Mouse (Mus musculus) forebrain, postnatal 0 days (tissue): ENCODE results near the gene Ahcyl1. TPM values are rescaled to one million over a fixed set of nuclear protein-coding genes. Genes with fewer than 3 reads are reported as not detected.
"Not testable (repeated sequence)": the region's sequence is repeated elsewhere in the genome, so short reads cannot be mapped to it uniquely, and the experiment has no call there.

Experiments
- ATAC-seq: fragments of 200-750 bp; cut with Nextera tagmentation; 2 replicates; pipeline ENCODE4 v1.8.0; 2017; ENCODE audit warnings: mild to moderate bottlenecking, moderate library complexity
- DNase-seq: peaks from one replicate; pipeline ENCODE4 v3.0.0-alpha.2; 2015
- H3K27ac ChIP-seq: fragments of 300-500 bp; sonication (generic); 2 replicates; pipeline ENCODE4 v1.5.1; 2014; ENCODE audit warnings: low read depth, mild to moderate bottlenecking, antibody characterized with exemption, low read length, moderate library complexity, mixed read lengths
- H3K27me3 ChIP-seq: fragments of 300-500 bp; sonication (generic); 2 replicates; pipeline ENCODE4 v1.6.1; 2014; ENCODE audit warnings: mild to moderate bottlenecking, low read length, mixed read lengths; ENCODE audit not compliant: insufficient read depth
- H3K36me3 ChIP-seq: fragments of 300-500 bp; sonication (generic); 2 replicates; pipeline ENCODE4 v1.6.1; 2014; ENCODE audit warnings: mild to moderate bottlenecking, moderate library complexity; ENCODE audit not compliant: insufficient read depth
- H3K4me1 ChIP-seq: fragments of 300-500 bp; sonication (generic); 2 replicates; pipeline ENCODE4 v1.6.1; 2014; ENCODE audit warnings: antibody characterized with exemption; ENCODE audit not compliant: insufficient read depth
- H3K4me2 ChIP-seq: fragments of 300-500 bp; sonication (generic); 2 replicates; pipeline ENCODE4 v1.6.1; 2014; ENCODE audit warnings: low read depth, mild to moderate bottlenecking, moderate library complexity
- H3K4me3 ChIP-seq: fragments of 300-500 bp; sonication (generic); 2 replicates; pipeline ENCODE4 v1.5.1; 2014; ENCODE audit warnings: low read depth, low read length, mixed read lengths
- H3K9ac ChIP-seq: fragments of 300-500 bp; sonication (generic); 2 replicates; pipeline ENCODE4 v1.6.1; 2014; ENCODE audit warnings: mild to moderate bottlenecking
- H3K9me3 ChIP-seq: fragments of 300-500 bp; sonication (generic); 2 replicates; pipeline ENCODE4 v1.6.1; 2016; ENCODE audit warnings: low read length
- CTCF ChIP-seq: sonication (generic); IDR thresholded peaks from 2 replicates; pipeline ENCODE4 v1.5.1; 2016; ENCODE audit warnings: antibody characterized with exemption, control low read depth, low read depth
- WGBS: fragments of 180-500 bp; shearing (Covaris S2); extraction: QIAGEN DNeasy Blood & Tissue Kit; methylation state at CpG from one replicate; pipeline ENCODE4 v1.1.7; 2014; 5-methylcytosine and 5-hydroxymethylcytosine counted together
- polyA plus RNA-seq: library from polyadenylated mRNA; unstranded; fragments of >200 nt; fragmentation: Nextera tagmentation; extraction: Ambion mirVana; gene quantifications from 2 replicates; pipeline ENCODE4 v1.2.1, GENCODE M21; 2015
- total RNA-seq: library from RNA; depleted of rRNA; stranded (reverse); fragments of >200 nt; gene quantifications from 2 replicates; pipeline ENCODE4 v1.2.3, GENCODE M21; 2014

Gene Ahcyl1
- total and polyA plus RNA-seq, 2 experiments from 2014 or later: 54.6 to 100 TPM

GRCm38 (mm10) chr3:107740578-107741207 lies 44.3 kb upstream of the Ahcyl1 start:
- WGBS: 5% methylated on average over 6 of the region's 6 CpGs

GRCm38 (mm10) chr3:107739966-107740365 lies 43.6 kb upstream of the Ahcyl1 start:
- no peak for ATAC-seq
- Histone ChIP-seq H3K4me2 (no peak overlapping the region), H3K27me3 (no peaks in the 10 kb centered on the region), H3K9me3 (no peaks in the 10 kb centered on the region), H3K36me3 (no peaks in the 10 kb centered on the region), H3K4me1 (peaks cover 9% of the 10 kb centered on the region), H3K4me3 (no peak overlapping the region), H3K9ac (no peak overlapping the region), H3K27ac (no peak overlapping the region)
- WGBS: 79% methylated on average over 2 of the region's 2 CpGs
- TF ChIP-seq CTCF: no peak
- no peak for DNase-seq

More at GRCm38 (mm10) chr3:107740578-107741207, 44.3 kb upstream of the Ahcyl1 start:
- peaks cover 9% of the 10 kb centered on the region for H3K4me1 ChIP-seq
- no peaks in the 10 kb centered on the region for H3K9me3 ChIP-seq
- 0 out of 2 replicates have a peak overlapping the region, but pooled peaks have one; percentile 40 for H3K27ac ChIP-seq
- no peak overlapping the region for H3K4me2 ChIP-seq
- DNase-seq (peak; percentile 64), ATAC-seq (peak; percentile 83)
- no peaks in the 10 kb centered on the region for H3K27me3 ChIP-seq
- no peak overlapping the region for H3K9ac ChIP-seq
- no peak overlapping the region for H3K4me3 ChIP-seq
- TF ChIP-seq CTCF: no peak
- H3K36me3 ChIP-seq: no peaks in the 10 kb centered on the region

- Histone ChIP-seq H3K4me2 (no peak overlapping the region), H3K9me3 (no peaks in the 10 kb centered on the region), H3K4me1 (peaks cover 9% of the 10 kb centered on the region), H3K27me3 (no peaks in the 10 kb centered on the region), H3K36me3 (no peaks in the 10 kb centered on the region), H3K9ac (no peak overlapping the region), H3K4me3 (no peak overlapping the region), H3K27ac (no peak overlapping the region)
- ATAC-seq (no peak), DNase-seq (no peak)
- no peak for TF ChIP-seq CTCF
- 72% methylated on average over 3 of the region's 3 CpGs for WGBS
These were observed 43.1 kb upstream of the Ahcyl1 start for GRCm38 (mm10) chr3:107739456-107739855.

- Histone ChIP-seq H3K27ac (no peak overlapping the region), H3K27me3 (no peaks in the 10 kb centered on the region), H3K9me3 (no peaks in the 10 kb centered on the region), H3K4me1 (peaks cover 9% of the 10 kb centered on the region), H3K4me3 (no peak overlapping the region), H3K36me3 (no peaks in the 10 kb centered on the region), H3K4me2 (no peak overlapping the region), H3K9ac (no peak overlapping the region)
- peak; percentile 52 for ATAC-seq
- TF ChIP-seq CTCF: peak; percentile 46
- WGBS: 83% methylated on average over 1 of the region's 1 CpGs
- no peak for DNase-seq
These were observed 42.3 kb upstream of the Ahcyl1 start for GRCm38 (mm10) chr3:107738620-107739019.

- Histone ChIP-seq H3K4me2 (no peak overlapping the region), H3K4me1 (peaks cover 9% of the 10 kb centered on the region), H3K9ac (no peak overlapping the region), H3K4me3 (no peak overlapping the region), H3K36me3 (no peaks in the 10 kb centered on the region), H3K27ac (no peak overlapping the region), H3K9me3 (no peaks in the 10 kb centered on the region), H3K27me3 (no peaks in the 10 kb centered on the region)
- no peak for TF ChIP-seq CTCF
- DNase-seq: no peak
- 74% methylated on average over 1 of the region's 1 CpGs for WGBS
- no peak for ATAC-seq
These were observed 41.3 kb upstream of the Ahcyl1 start for GRCm38 (mm10) chr3:107737609-107738190.

GRCm38 (mm10) chr3:107735620-107736019 lies 39.3 kb upstream of the Ahcyl1 start:
- not testable (repeated sequence) for ATAC-seq, H3K36me3 ChIP-seq, DNase-seq, H3K27me3 ChIP-seq, H3K4me3 ChIP-seq, H3K27ac ChIP-seq, H3K4me2 ChIP-seq, H3K9me3 ChIP-seq, H3K4me1 ChIP-seq, H3K9ac ChIP-seq
- WGBS: 93% methylated on average over 13 of the region's 13 CpGs

GRCm38 (mm10) chr3:107733329-107733728 lies 37.0 kb upstream of the Ahcyl1 start:
- 84% methylated on average over 1 of the region's 1 CpGs for WGBS
- Histone ChIP-seq H3K27me3 (no peaks in the 10 kb centered on the region), H3K27ac (no peak overlapping the region), H3K9me3 (no peaks in the 10 kb centered on the region), H3K4me3 (no peak overlapping the region), H3K36me3 (no peaks in the 10 kb centered on the region), H3K4me1 (no peaks in the 10 kb centered on the region), H3K9ac (no peak overlapping the region), H3K4me2 (no peak overlapping the region)
- no peak for DNase-seq
- ATAC-seq: no peak
- no peak for TF ChIP-seq CTCF
